Mouse (Mus musculus): ENCODE results near the gene Fmn2. TPM values are rescaled to one million over a fixed set of nuclear protein-coding genes. Genes with fewer than 3 reads are reported as not detected.

Gene Fmn2
- polyA plus RNA-seq, 1 experiment from 2014 or later, result not detected

GRCm38 (mm10) chr1:174557211-174557610, 55.6 kb downstream of the Fmn2 start:
- TF ChIP-seq CTCF (IDR thresholded peaks at IDR 0.05), result no peak
- in situ Hi-C loops (cut with MboI; ENCODE audit: low pct_unique_long_range_greater_than_20kb), result no loop called here
- DNase-seq (ENCODE audit: low read depth, low spot score) (no peak), ATAC-seq (no peak)
- CTCF ChIA-PET, result no interaction called here
- POLR2A ChIA-PET, result no interaction called here
- no peaks in the 10 kb centered on the region for H3K27me3 ChIP-seq

DNA sequence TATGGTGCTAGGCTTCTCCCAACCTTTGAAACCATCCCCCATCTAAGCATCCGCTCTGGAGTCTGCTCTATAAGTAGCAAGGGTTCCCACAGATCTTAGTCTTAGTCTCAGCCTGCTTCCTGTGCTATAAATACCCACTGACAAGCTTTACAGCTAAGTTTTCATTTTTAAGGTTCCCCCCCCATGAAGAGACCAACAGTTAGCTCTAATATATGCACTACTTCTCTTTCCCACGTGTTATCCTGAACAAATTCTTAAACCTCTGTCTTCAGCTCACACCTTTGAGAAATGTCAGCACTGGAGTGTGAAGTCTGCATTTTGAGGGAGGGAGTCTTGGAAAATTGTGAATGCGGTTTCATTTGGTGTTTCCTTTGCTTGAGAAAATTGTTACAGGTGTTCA, 56.2 kb downstream of the Fmn2 start:
- in situ Hi-C loops (cut with MboI; ENCODE audit: low pct_unique_long_range_greater_than_20kb), result no loop called here
- POLR2A ChIA-PET, result no interaction called here

DNA sequence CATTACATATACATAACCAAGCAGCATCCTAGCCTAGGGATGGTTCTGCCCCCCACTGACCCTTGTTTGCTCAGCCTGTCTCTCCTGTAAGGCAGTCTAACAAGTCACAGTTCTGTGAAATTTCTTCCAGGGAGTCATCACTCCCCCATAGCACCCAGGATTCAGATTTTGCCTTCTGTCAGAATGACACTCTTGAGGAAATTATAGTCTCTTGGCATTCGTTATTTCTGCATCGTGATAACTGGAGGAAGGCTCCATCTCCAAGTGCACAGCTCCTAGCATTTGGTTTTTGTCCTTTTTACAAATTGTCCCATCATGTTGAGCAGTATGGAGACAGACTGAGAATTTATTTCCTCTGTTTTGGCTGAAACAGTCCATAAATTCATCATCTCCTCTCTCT, 56.9 kb downstream of the Fmn2 start:
- ChIA-PET POLR2A (no interaction called here), CTCF (no interaction called here)
- in situ Hi-C loops (cut with MboI; ENCODE audit: low pct_unique_long_range_greater_than_20kb), result no loop called here
- no peaks in the 10 kb centered on the region for H3K27me3 ChIP-seq
- DNase-seq (ENCODE audit: low read depth, low spot score), result no peak
- no peak for TF ChIP-seq CTCF (IDR thresholded peaks at IDR 0.05)
- ATAC-seq, result no peak

More for the DNA sequence above, 56.2 kb downstream of the Fmn2 start:
- no peaks in the 10 kb centered on the region for H3K27me3 ChIP-seq
- no peak for TF ChIP-seq CTCF (IDR thresholded peaks at IDR 0.05)
- CTCF ChIA-PET, result no interaction called here
- ATAC-seq, result no peak
- DNase-seq (ENCODE audit: low read depth, low spot score), result no peak

DNA sequence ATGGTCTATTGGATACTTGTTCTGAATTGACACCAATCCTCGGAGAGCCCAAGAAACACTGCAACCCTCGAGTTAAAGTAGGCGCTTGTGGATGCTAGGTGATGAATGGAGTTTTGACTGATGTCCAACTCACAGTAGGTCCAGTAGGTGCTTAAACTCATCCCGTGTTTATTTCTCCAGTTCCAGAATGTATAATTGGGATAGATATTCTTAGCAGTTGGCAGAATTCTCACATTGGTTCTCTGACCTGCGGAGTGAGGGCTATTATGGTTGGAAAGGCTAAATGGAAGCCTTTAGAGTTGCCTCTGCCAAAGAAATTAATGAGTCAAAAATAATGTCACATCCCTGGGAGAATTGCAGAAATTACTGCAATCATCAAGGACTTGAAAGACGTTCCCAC, 62.9 kb downstream of the Fmn2 start:
- ChIA-PET POLR2A (no interaction called here), CTCF (no interaction called here)
- no peak for ATAC-seq
- DNase-seq (ENCODE audit: low read depth, low spot score), result no peak
- no peak for TF ChIP-seq CTCF (IDR thresholded peaks at IDR 0.05)
- in situ Hi-C loops (cut with MboI; ENCODE audit: low pct_unique_long_range_greater_than_20kb), result no loop called here
- no peaks in the 10 kb centered on the region for H3K27me3 ChIP-seq

DNA sequence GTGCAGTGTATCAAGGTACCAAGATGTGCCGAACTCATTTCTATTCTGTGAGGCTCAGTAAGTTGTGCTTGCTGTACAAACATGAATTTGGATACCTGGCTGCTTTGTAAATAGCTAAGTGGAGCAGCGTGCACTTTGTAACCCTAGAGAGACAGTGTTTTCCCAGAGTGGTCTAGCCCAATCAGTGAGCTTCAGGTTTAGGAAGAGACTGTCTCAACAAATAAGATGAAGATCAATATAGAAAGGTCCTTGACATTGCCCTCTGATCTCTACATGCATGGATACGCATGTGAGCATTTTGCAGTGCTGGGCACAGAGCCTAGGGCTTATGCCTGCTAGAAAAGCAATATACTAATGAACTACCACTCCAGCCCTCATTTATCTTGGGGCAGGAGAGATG, 67.0 kb downstream of the Fmn2 start:
- DNase-seq (ENCODE audit: low read depth, low spot score), result no peak
- no peak for ATAC-seq
- ChIA-PET POLR2A (no interaction called here), CTCF (no interaction called here)
- no peaks in the 10 kb centered on the region for H3K27me3 ChIP-seq
- no peak for TF ChIP-seq CTCF (IDR thresholded peaks at IDR 0.05)
- in situ Hi-C loops (cut with MboI; ENCODE audit: low pct_unique_long_range_greater_than_20kb), result no loop called here

GRCm38 (mm10) chr1:174592420-174592980, 90.9 kb downstream of the Fmn2 start:
- ChIA-PET CTCF (no interaction called here), POLR2A (no interaction called here)
- ATAC-seq (no peak), DNase-seq (ENCODE audit: low read depth, low spot score) (no peak)
- H3K27me3 ChIP-seq, result no peaks in the 10 kb centered on the region
- in situ Hi-C loops (cut with MboI; ENCODE audit: low pct_unique_long_range_greater_than_20kb), result loop anchor here (25.0 kb wide), 1 partner anchor 1070 kb away; no protein-coding TSS in a partner anchor
- TF ChIP-seq CTCF (IDR thresholded peaks at IDR 0.05), result peak; percentile 41

GRCm38 (mm10) chr1:174594989-174595388, 93.4 kb downstream of the Fmn2 start:
- CTCF ChIA-PET, result interaction anchor here (0.7 to 2.5 kb wide), 2 partner anchors 10 to 1075 kb away, joined by 3 to 11 read pairs; no protein-coding TSS in a partner anchor
- POLR2A ChIA-PET, result no interaction called here
- ATAC-seq (no peak), DNase-seq (ENCODE audit: low read depth, low spot score) (no peak)
- in situ Hi-C loops (cut with MboI; ENCODE audit: low pct_unique_long_range_greater_than_20kb), result loop anchor here (25.0 kb wide), 1 partner anchor 1067 kb away; no protein-coding TSS in a partner anchor
- TF ChIP-seq CTCF (IDR thresholded peaks at IDR 0.05), result peak; percentile 76
- no peaks in the 10 kb centered on the region for H3K27me3 ChIP-seq

DNA sequence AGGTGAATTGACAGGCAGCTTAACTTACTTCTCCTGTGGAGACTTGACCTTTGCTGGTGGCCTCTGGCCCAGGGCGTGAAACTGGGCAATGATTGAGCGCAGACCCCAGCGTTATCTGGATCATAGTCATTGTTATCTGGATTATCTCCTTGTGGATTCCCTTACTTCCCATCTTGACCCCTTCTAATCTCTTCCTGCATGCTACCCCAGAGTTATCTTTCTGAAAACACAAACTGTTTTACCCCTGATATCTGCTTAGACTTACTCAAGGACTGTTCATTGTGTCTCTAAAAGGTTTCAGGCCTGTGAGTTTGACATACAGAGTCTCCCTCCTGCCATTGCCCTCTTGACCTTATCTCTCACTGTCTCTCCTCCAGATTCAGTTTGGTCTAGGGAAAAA, 95.9 kb downstream of the Fmn2 start:
- DNase-seq (ENCODE audit: low read depth, low spot score) (no peak), ATAC-seq (no peak)
- TF ChIP-seq CTCF (IDR thresholded peaks at IDR 0.05), result no peak
- ChIA-PET CTCF (no interaction called here), POLR2A (no interaction called here)
- in situ Hi-C loops (cut with MboI; ENCODE audit: low pct_unique_long_range_greater_than_20kb), result loop anchor here (25.0 kb wide), 1 partner anchor 1065 kb away; no protein-coding TSS in a partner anchor
- no peaks in the 10 kb centered on the region for H3K27me3 ChIP-seq

GRCm38 (mm10) chr1:174598226-174598625, 96.6 kb downstream of the Fmn2 start:
- H3K27me3 ChIP-seq, result no peaks in the 10 kb centered on the region
- in situ Hi-C loops (cut with MboI; ENCODE audit: low pct_unique_long_range_greater_than_20kb), result loop anchor here (25.0 kb wide), 1 partner anchor 1064 kb away; no protein-coding TSS in a partner anchor
- POLR2A ChIA-PET, result no interaction called here
- CTCF ChIA-PET, result interaction anchor here (1.0 kb wide), 1 partner anchor 1023 kb away, joined by 3 read pairs; no protein-coding TSS in a partner anchor
- DNase-seq (ENCODE audit: low read depth, low spot score) (no peak), ATAC-seq (no peak)
- no peak for TF ChIP-seq CTCF (IDR thresholded peaks at IDR 0.05)

DNA sequence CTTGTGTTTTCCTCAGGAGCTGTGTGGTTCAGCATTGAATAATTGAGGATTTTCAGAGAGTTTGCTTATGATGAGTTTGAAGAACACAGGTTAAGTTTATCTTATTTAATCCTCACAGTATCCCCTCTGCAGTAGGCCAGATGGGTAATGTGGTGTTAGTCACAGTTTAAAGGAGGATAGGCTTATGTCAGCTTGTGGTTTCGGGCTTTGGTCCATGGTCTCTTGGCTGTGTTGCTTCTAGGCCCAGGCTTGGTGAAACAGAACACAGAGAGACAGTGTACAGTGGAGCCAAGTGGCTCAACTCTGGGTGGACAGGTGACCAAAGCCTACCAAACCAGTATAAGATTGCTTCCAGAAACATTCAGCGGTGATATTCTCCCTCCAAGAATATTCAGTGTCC, 98.4 kb downstream of the Fmn2 start:
- TF ChIP-seq CTCF (IDR thresholded peaks at IDR 0.05), result no peak
- CTCF ChIA-PET, result no interaction called here
- POLR2A ChIA-PET, result no interaction called here
- in situ Hi-C loops (cut with MboI; ENCODE audit: low pct_unique_long_range_greater_than_20kb), result no loop called here
- ATAC-seq (no peak), DNase-seq (ENCODE audit: low read depth, low spot score) (no peak)
- no peaks in the 10 kb centered on the region for H3K27me3 ChIP-seq

DNA sequence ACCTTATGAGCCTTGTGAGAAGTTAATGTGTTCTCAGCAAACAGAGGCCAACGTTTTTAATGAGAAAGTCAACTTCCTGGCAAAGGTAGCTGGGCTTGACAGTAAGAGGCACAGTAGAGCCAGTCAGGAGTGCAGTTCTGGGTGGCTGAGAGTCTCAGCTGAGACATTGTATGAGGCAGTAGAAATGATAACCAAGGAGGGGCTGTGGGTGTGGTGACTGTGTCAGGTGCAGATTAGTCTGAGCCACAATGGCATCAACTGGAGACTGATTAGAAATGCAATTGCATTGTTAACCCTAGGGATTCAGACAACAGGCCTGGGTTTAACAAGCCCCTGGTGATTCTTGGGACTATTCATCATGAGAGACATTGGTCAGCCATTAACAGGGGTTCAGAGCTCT, 99.0 kb downstream of the Fmn2 start:
- no peaks in the 10 kb centered on the region for H3K27me3 ChIP-seq
- ChIA-PET CTCF (no interaction called here), POLR2A (no interaction called here)
- ATAC-seq, result no peak
- in situ Hi-C loops (cut with MboI; ENCODE audit: low pct_unique_long_range_greater_than_20kb), result no loop called here
- TF ChIP-seq CTCF (IDR thresholded peaks at IDR 0.05), result no peak
- no peak for DNase-seq (ENCODE audit: low read depth, low spot score)

DNA sequence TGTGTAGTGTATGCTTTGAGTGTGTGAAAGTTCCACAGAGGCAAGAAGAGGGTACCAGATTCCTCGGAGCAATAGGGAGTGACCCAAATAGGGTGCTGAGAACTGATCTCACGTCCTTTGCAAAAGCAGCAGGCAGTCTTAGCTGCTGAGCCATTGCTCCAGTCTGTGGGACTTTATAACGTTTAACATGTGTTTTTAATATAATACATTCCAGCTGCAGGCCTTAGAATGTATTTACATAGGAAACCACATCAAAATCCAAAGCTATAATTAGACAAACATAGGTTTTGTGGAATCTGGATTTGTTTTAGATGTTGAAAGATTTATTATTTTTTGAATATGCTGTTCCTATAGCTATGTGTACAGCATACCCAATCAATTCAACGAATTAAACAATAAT, 115.7 kb downstream of the Fmn2 start:
- no peak for TF ChIP-seq CTCF (IDR thresholded peaks at IDR 0.05)
- ChIA-PET POLR2A (no interaction called here), CTCF (no interaction called here)
- DNase-seq (ENCODE audit: low read depth, low spot score) (no peak), ATAC-seq (no peak)
- in situ Hi-C loops (cut with MboI; ENCODE audit: low pct_unique_long_range_greater_than_20kb), result no loop called here
- no peaks in the 10 kb centered on the region for H3K27me3 ChIP-seq

Measured in Patski (cell line).